Mouse (Mus musculus) neural tube, embryonic 12.5 days (tissue): ENCODE measurements around the gene Wbp2. TPM values are rescaled to one million over a fixed set of nuclear protein-coding genes. Genes with fewer than 3 reads are reported as not detected.

ENCODE experiments used
- ATAC-seq: fragments of 200-750 bp; cut with Nextera tagmentation; 2 replicates; pipeline ENCODE4 v1.8.0; 2017; ENCODE audit warnings: low read depth, mild to moderate bottlenecking, moderate TSS enrichment, moderate library complexity; ENCODE audit not compliant: low FRiP score
- H3K27ac ChIP-seq: fragments of 300-500 bp; sonication (generic); 2 replicates; pipeline ENCODE4 v1.5.1; 2016
- H3K27me3 ChIP-seq: fragments of 300-500 bp; sonication (generic); replicated peaks from 2 replicates; pipeline ENCODE4 v1.6.1; 2016; ENCODE audit warnings: mild to moderate bottlenecking
- H3K36me3 ChIP-seq: fragments of 300-500 bp; sonication (generic); 2 replicates; pipeline ENCODE4 v1.6.1; 2016; ENCODE audit warnings: mild to moderate bottlenecking
- H3K4me1 ChIP-seq: fragments of 300-500 bp; sonication (generic); 2 replicates; pipeline ENCODE4 v1.6.1; 2016
- H3K4me2 ChIP-seq: fragments of 300-500 bp; sonication (generic); replicated peaks from 2 replicates; pipeline ENCODE4 v1.6.1; 2016; ENCODE audit warnings: mild to moderate bottlenecking
- H3K4me3 ChIP-seq: fragments of 300-500 bp; sonication (generic); 2 replicates; pipeline ENCODE4 v1.5.1; 2016
- H3K9ac ChIP-seq: fragments of 300-500 bp; sonication (generic); 2 replicates; pipeline ENCODE4 v1.6.1; 2016; ENCODE audit warnings: mild to moderate bottlenecking
- H3K9me3 ChIP-seq: fragments of 300-500 bp; sonication (generic); 2 replicates; pipeline ENCODE4 v1.6.1; 2016; ENCODE audit warnings: mild to moderate bottlenecking
- WGBS: fragments of 180-500 bp; shearing (Covaris S2); methylation state at CpG from one replicate; pipeline ENCODE4 v1.1.7; 2016; 5-methylcytosine and 5-hydroxymethylcytosine counted together
- polyA plus RNA-seq: library from polyadenylated mRNA; unstranded; fragments of >200 nt; fragmentation: Nextera tagmentation; extraction: Ambion mirVana; gene quantifications from 2 replicates; pipeline ENCODE4 v1.2.1, GENCODE M21; 2016

The Wbp2 gene
- polyA plus RNA-seq, 1 experiment from 2014 or later: 110 TPM

DNA sequence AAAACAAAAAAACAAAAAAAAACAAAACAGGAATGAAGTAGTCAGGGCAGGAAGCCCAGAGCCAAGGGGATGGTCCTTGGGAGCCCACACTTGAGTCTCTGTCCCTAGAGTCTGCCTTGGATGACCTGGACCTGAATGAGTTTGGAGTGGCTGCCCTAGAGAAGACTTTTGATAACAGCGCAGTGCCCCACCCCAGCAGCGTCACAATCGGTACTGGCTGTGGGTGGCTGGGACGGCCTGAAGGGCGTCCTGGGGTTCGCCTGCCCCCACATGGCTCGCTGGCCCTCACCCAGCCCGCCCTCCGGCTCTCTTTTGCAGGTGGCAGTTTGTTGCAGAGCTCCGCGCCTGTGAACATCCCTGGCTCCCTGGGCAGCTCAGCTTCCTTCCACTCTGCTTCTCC is 30.9 kb downstream of the Wbp2 start:
- H3K4me2 ChIP-seq: no peak overlapping the region
- H3K9me3 ChIP-seq: no peaks in the 10 kb centered on the region
- no peaks in the 10 kb centered on the region for H3K4me1 ChIP-seq
- 93% methylated on average over 11 of the region's 11 CpGs for WGBS
- peaks cover 99% of the 10 kb centered on the region for H3K36me3 ChIP-seq
- H3K4me3 ChIP-seq: no peak overlapping the region
- H3K27ac ChIP-seq: no peak overlapping the region
- H3K27me3 ChIP-seq: no peaks in the 10 kb centered on the region
- no peak for ATAC-seq
- H3K9ac ChIP-seq: no peak overlapping the region

DNA sequence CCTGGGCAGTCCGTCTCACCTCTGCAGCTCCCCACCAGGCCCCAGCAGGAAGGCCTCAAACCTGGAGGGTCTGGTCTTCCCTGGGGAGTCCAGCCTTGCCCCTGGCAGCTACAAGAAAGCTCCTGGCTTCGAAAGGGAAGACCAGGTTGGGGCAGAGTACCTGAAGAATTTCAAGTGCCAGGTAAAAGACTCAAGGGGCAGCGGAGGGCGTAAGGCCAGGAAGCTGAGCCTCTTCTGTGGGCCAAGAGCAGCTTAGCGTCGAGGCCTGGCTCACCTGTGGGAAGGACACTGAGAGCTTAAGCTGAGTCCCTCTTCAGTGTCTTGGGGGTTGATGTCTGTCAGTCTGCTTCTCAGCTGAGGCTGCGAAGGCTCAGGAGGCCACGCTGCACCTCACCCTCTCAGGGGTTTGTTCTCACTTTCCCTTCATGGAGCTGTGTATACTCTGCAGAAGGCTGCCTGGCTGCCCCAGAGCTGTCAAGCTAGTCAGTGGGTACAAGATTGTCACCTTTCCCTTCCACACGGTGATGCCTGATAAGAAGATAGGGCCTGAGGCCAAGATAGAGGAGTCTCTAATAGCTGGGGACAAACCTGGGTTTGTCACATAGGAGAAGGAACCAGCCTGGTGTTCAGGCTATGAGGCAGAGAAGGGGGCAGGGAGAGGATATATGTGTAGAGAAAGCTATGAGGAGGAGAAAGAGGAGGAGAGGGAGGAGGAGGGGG is 33.1 kb downstream of the Wbp2 start:
- no peak overlapping the region for H3K4me2 ChIP-seq
- no peak overlapping the region for H3K27ac ChIP-seq
- H3K4me1 ChIP-seq: no peaks in the 10 kb centered on the region
- H3K4me3 ChIP-seq: no peak overlapping the region
- H3K36me3 ChIP-seq: peaks cover 99% of the 10 kb centered on the region
- H3K27me3 ChIP-seq: no peaks in the 10 kb centered on the region
- WGBS: 93% methylated on average over 9 of the region's 9 CpGs
- no peak overlapping the region for H3K9ac ChIP-seq
- ATAC-seq: no peak
- H3K9me3 ChIP-seq: no peaks in the 10 kb centered on the region

DNA sequence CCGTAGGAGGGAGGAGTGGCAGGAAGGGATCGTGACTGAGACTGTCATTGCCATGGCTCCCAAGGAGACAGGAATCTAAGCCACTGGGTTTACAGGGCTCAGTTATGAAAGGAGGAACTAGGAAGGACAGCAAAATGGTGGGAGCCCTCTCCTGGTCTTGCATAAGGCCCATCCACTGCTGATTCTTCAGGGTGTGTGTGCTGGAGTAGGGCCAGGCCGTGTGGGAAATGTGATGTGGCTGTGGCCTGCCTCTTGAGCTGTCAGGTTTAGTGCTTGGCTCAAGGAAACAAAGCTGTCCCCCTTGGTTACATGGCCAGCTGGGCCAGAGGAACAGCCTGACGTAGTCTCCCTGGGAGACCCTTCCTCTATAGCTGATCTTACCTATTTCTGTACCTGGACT is 36.6 kb downstream of the Wbp2 start:
- Histone ChIP-seq H3K4me3 (no peak overlapping the region), H3K4me1 (no peaks in the 10 kb centered on the region), H3K27ac (no peak overlapping the region), H3K9me3 (no peaks in the 10 kb centered on the region), H3K36me3 (peaks cover 96% of the 10 kb centered on the region), H3K9ac (no peak overlapping the region), H3K27me3 (no peaks in the 10 kb centered on the region), H3K4me2 (no peak overlapping the region)
- no peak for ATAC-seq
- 90% methylated on average over 4 of the region's 4 CpGs for WGBS

DNA sequence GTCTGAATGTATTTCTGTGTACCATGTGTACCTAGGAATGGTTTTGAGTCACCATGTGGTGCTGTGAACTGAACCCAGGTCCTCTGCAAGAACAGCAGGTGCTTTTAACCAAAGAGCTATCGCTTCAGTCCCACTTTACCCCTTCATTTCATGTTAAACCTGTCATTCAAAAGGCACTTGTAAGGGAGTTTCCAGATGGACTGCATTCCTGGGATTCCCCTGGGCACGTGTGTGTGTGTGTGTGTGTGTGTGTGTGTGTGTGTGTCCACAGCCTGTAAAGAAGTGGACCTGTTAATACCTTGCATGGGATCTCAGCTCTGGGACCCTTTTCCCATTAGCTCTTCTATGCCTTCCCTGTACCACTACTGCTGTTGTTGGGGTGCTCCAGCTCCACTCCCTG is 37.2 kb downstream of the Wbp2 start:
- no peak for ATAC-seq
- H3K4me1 ChIP-seq: no peaks in the 10 kb centered on the region
- no peak overlapping the region for H3K27ac ChIP-seq
- no peaks in the 10 kb centered on the region for H3K27me3 ChIP-seq
- H3K9me3 ChIP-seq: no peaks in the 10 kb centered on the region
- 90% methylated on average over 2 of the region's 2 CpGs for WGBS
- peaks cover 91% of the 10 kb centered on the region for H3K36me3 ChIP-seq
- H3K4me3 ChIP-seq: no peak overlapping the region
- no peak overlapping the region for H3K9ac ChIP-seq
- no peak overlapping the region for H3K4me2 ChIP-seq

DNA sequence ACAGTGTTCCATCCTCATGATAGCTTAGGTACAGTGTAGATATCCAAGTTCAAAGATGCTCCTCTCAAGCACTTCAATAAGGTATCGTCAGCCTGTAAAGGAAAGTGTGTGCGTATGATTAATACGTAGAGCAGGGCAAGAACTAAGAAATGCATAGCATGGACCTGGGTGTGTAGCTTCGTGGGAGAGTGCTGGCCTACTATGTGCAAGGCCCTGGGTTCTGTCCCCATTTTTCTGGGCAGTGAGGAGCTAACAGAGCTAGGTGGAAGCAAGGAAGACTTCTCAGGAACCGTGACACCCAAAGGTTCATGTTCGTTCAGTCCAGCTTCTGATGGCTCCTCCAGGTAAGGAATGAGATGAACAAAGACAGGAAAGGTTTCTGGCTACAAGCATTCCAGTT is 41.6 kb downstream of the Wbp2 start:
- Histone ChIP-seq H3K36me3 (peaks cover 66% of the 10 kb centered on the region), H3K4me3 (no peak overlapping the region), H3K27ac (no peak overlapping the region), H3K9me3 (no peaks in the 10 kb centered on the region), H3K4me1 (no peaks in the 10 kb centered on the region), H3K27me3 (no peaks in the 10 kb centered on the region), H3K9ac (no peak overlapping the region), H3K4me2 (no peak overlapping the region)
- 95% methylated on average over 6 of the region's 6 CpGs for WGBS
- ATAC-seq: no peak

DNA sequence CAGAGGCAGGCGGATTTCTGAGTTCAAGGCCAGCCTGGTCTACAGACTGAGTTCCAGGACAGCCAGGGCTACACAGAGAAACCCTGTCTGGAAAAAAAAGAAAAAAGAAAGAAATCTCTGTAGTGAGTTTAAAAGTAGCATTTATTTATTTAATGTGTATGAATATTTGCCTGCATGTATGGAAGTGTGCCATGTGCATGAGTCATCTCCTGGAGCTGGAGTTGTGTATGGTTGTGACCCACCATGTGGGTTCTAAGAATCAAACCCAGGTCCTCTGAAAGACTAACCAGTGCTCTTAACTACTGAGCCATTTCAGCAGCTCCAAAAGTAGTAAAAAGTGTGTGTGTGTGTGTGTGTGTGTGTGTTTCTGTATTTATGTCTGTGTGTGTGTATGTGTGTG is 43.5 kb downstream of the Wbp2 start:
- Histone ChIP-seq H3K4me1 (no peaks in the 10 kb centered on the region), H3K27me3 (no peaks in the 10 kb centered on the region), H3K4me2 (no peak overlapping the region), H3K4me3 (no peak overlapping the region), H3K9me3 (no peaks in the 10 kb centered on the region), H3K9ac (no peak overlapping the region), H3K27ac (no peak overlapping the region), H3K36me3 (peaks cover 61% of the 10 kb centered on the region)
- WGBS: 92% methylated on average over 1 of the region's 1 CpGs
- no peak for ATAC-seq

DNA sequence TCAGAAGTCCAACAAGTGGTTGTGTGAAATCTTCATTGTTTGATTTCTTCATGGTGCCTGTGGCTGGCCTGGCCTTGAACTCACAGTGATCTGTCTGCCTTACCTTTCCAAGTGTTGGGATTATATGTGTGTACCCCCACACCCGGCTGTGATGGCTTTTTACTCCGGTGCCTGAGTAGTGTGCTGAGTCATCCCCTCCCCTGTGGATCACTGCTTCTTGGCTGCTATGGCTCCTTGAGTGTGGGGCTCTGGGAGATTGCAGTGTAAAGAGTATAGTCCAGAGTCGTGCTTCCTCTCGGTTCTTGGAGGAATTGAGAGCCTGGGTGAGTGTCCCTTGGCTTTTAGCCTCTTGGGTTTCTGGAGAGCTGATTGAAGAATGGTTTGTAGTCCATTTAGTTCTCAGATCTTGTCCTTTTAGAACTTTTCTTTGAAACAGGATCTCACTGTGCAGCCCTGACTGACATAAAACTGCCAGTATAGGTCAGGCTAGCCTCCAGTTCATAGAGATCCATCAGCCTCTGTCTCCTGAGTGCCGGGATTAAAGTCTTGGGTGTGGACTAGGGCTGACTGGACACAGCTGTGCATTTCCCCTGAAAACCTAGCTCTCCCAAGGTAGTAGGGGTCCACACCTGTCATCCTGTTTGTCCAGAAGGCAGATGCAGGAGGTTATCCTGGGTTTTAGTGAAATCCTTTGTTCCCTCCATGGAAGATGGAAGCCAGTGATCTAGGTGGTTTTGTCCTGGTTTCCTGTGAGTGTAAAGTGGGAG is 44.2 kb downstream of the Wbp2 start:
- no peaks in the 10 kb centered on the region for H3K9me3 ChIP-seq
- no peaks in the 10 kb centered on the region for H3K4me1 ChIP-seq
- 91% methylated on average over 5 of the region's 5 CpGs for WGBS
- no peak overlapping the region for H3K4me3 ChIP-seq
- ATAC-seq: no peak
- no peak overlapping the region for H3K9ac ChIP-seq
- H3K4me2 ChIP-seq: no peak overlapping the region
- H3K36me3 ChIP-seq: peaks cover 55% of the 10 kb centered on the region
- no peaks in the 10 kb centered on the region for H3K27me3 ChIP-seq
- no peak overlapping the region for H3K27ac ChIP-seq

DNA sequence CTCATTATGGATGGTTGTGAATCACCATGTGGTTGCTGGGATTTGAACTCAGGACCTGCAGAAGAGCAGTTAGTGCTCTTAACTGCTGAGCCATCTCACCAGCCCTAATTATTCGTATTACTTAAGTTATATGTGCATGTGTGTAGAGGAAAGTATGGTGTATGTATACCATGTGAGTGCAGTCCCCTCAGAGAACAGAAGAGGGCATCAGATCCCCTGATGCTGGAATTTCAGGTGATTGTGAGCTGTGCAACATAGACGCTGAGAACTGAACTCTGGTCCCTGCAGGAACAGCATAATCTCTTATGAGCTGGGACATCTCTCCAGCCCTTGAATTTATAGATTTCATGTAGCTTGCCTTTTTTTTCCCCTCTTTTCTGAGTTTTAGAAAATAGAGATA is 45.0 kb downstream of the Wbp2 start:
- Histone ChIP-seq H3K36me3 (peaks cover 48% of the 10 kb centered on the region), H3K4me1 (no peaks in the 10 kb centered on the region), H3K4me2 (no peak overlapping the region), H3K9ac (no peak overlapping the region), H3K27ac (no peak overlapping the region), H3K9me3 (no peaks in the 10 kb centered on the region), H3K4me3 (no peak overlapping the region), H3K27me3 (no peaks in the 10 kb centered on the region)
- ATAC-seq: no peak
- WGBS: 98% methylated on average over 2 of the region's 2 CpGs

DNA sequence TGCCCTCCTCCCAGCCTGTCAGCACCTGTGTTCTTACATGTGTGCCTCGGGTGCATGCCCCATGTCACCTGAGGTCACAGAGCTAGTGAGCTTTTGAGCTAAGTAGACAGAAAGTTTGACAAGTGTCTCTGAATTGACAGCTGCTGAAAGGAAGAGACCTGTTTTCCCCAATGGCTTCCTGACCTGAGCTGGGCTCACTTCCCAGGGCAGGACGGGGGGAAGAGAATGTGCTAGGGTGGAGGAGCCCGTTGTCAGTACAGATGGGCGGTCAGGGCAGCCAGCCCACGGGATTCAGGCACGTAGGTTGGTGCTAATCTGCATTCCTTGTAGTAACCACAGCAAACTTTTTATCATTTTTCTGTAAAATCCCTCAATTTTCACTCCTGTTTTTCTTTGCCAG is 46.2 kb downstream of the Wbp2 start:
- H3K36me3 ChIP-seq: peaks cover 39% of the 10 kb centered on the region
- no peak overlapping the region for H3K27ac ChIP-seq
- H3K4me3 ChIP-seq: no peak overlapping the region
- H3K4me2 ChIP-seq: no peak overlapping the region
- no peaks in the 10 kb centered on the region for H3K4me1 ChIP-seq
- H3K9ac ChIP-seq: no peak overlapping the region
- H3K27me3 ChIP-seq: no peaks in the 10 kb centered on the region
- no peak for ATAC-seq
- no peaks in the 10 kb centered on the region for H3K9me3 ChIP-seq
- 98% methylated on average over 6 of the region's 6 CpGs for WGBS

DNA sequence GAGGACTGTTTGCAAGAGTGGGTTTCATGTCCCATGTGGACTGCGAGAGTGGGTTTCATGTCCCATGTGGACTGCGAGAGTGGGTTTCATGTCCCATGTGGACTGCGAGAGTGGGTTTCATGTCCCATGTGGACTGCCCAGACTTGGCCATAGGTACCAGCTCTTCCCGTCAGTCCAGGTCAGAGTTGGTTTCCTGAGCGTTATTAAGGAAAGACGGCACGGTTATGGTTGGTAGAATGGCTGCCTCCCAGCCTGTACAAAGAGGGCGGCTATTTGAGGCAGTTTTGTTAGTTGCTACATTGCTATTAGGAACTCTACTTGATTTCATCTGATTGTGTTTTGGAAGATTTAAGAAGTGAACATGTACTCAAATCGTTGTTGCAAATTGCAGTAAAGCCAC is 49.0 kb downstream of the Wbp2 start:
- Histone ChIP-seq H3K36me3 (peaks cover 29% of the 10 kb centered on the region), H3K4me3 (no peak overlapping the region), H3K4me2 (no peak overlapping the region), H3K4me1 (0 out of 2 replicates have a peak, but pooled peaks cover under 1% of the 10 kb centered on the region), H3K9ac (no peak overlapping the region), H3K27ac (no peak overlapping the region), H3K9me3 (no peaks in the 10 kb centered on the region), H3K27me3 (no peaks in the 10 kb centered on the region)
- no peak for ATAC-seq
- 95% methylated on average over 9 of the region's 9 CpGs for WGBS

DNA sequence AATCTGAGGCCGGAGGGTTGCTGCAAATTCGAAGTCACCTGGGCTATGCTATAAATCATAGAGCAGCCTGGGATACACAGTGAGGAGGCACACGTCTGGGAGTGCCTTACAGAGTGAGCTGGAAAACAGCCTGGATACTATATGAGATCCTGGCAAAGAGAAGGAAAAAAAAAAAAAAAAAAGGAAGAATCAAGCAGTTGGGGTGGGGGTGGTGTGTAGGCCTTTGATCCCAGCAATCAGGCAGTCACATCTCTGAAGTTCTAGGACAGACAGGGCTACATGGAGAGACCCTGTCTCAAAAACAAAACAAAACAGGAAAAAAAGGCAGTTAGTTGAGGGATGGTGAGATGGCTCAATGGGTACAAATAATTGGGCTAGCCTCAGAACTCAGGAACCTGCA is 50.1 kb downstream of the Wbp2 start:
- Histone ChIP-seq H3K27me3 (no peaks in the 10 kb centered on the region), H3K9ac (no peak overlapping the region), H3K27ac (no peak overlapping the region), H3K4me3 (no peak overlapping the region), H3K36me3 (peaks cover 25% of the 10 kb centered on the region), H3K9me3 (no peaks in the 10 kb centered on the region), H3K4me2 (no peak overlapping the region), H3K4me1 (peaks cover 6% of the 10 kb centered on the region)
- ATAC-seq: no peak
- 84% methylated on average over 3 of the region's 3 CpGs for WGBS

DNA sequence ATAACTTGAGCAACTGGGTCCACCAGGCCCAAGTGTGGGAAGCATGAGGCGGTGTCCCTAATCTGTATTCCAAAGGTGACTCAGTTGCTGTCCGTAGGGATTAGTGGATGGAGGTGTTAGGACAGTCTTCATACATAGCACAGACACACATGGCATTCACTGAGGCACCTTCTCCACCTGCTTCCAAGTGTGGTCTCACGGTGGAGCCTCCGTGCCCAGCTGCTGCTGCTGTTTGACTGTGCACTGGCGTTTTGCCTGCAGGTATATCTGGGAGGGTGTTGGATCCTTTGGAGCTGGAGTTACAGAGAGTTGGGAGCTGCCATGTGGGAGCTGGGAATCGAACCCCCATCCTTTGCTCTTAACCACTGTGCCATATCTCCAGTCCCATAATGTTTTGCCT is 52.2 kb downstream of the Wbp2 start:
- peaks cover 13% of the 10 kb centered on the region for H3K4me1 ChIP-seq
- 98% methylated on average over 6 of the region's 6 CpGs for WGBS
- no peak overlapping the region for H3K4me2 ChIP-seq

More for the DNA sequence above, 52.2 kb downstream of the Wbp2 start:
- Histone ChIP-seq H3K9ac (no peak overlapping the region), H3K27me3 (no peaks in the 10 kb centered on the region), H3K4me3 (no peak overlapping the region), H3K9me3 (no peaks in the 10 kb centered on the region), H3K36me3 (peaks cover 11% of the 10 kb centered on the region), H3K27ac (no peak overlapping the region)
- ATAC-seq: no peak
